Mouse (Mus musculus): ENCODE data around the gene Chp2.

The Chp2 gene

GRCm38 (mm10) chr7:122219315-122219801 lies at the start of gene Chp2:
TSS of gene Chp2 (plus strand) at chr7:122219496.
- no peak for DNase-seq (ENCODE audit: low read depth)

DNA sequence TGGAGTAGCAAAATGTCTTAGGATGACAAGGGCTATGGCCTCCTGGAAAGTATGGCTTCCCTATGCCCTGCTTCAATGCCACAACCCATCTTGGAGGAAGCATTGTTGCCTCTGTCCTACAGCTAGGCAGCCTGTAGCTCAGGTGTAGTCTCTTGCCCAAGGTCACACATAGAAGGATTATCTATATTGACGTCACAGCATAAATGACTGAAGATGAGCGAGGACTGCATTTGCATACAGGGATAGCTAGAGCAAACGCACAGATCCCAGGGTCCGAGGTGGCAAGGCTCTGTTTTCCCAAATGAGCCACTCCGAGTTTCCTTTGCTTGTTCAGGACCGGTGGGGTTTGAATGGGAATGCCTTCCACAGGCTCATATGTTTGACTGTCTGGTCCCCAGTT lies 48.6 kb upstream of the Chp2 start:
- no peak for DNase-seq (ENCODE audit: low read depth)

- no peak for DNase-seq (ENCODE audit: low read depth)
Observed at GRCm38 (mm10) chr7:122171613-122172012, 47.7 kb upstream of the Chp2 start.

DNA sequence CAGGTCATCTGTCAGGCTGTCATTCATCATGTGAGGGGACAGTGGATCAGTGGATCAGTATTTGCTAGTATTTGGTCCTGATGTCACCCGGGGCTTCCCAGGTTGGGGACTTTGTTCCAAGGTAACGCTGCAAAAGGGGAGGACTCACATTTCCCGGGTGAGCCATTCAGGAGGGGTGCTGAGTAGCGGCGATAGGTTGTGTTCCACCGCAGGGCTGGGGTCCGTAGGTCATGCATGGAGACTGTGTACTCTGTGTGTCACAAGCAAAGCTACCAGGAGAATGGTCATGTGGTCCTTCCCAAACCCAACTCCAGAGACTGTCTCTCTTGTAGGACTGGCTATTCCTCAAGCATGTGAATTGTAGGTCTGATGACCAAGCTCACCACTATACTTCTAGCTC lies 38.6 kb upstream of the Chp2 start:
- no peak for DNase-seq (ENCODE audit: low read depth)

DNA sequence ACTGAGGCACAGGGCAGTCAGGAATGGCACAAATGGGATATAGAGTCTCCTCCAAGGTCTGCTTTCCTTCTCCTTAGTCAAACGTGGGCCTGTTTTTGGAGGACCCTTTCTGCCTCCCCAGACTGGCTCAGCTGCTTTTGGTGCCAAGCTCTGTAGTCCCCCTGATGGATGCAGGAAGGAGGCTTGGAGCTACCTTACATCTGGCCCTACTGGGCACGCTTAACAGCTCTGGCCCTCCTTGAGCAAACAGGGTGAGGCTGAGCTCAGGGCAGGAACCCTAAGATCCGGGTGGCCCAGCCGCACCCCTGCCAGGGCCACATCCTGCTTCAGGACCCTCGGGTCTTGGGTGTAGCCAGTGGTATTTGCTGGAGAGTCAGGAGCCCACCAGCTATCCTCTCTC lies 34.7 kb upstream of the Chp2 start:
- no peak for DNase-seq (ENCODE audit: low read depth)

DNA sequence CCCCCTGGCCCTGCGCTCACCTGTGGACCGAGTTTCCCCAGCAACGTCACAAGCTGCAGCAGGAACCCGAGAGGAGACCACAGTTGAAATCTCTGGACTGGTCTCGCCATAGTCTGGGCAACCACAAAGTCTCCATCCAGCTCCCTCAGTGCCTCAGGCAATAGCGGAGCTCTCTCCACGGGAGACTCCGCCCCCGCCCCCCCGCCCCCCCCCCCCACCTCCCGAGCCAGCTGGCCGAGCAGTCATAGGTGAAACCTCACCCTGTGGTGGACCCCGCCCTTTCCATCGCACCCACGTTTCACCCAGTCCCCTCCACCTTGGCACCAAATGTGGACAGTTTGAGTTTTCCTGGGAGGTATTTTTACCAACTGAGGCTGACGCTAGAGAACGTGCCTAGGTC lies 33.3 kb upstream of the Chp2 start, which contains the start of gene Ern2:
Ern2 (minus strand) TSS at position 165 of the 400 bp plus-strand sequence.
- no peak for DNase-seq (ENCODE audit: low read depth)

DNA sequence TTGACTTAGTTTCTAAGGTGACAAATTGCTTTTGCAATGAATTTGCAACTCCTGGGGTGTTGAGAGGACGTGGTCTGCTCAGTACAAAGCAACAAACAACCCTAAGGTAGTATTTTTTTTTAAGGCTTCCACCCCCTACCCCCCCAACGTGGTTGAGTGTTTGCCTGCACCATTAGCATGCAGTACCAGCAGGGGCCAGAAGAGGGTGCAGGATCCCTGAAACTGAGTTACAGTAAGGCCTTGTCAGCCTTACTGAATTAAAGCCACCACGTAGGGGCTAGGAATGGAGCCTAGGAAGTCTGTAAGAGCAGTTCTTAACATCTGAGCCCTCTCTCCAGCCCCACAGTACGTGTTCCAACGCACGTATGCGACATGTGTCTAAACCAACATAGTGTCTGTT lies 29.8 kb upstream of the Chp2 start:
- DNase-seq (ENCODE audit: low read depth) = peak; percentile 55

DNA sequence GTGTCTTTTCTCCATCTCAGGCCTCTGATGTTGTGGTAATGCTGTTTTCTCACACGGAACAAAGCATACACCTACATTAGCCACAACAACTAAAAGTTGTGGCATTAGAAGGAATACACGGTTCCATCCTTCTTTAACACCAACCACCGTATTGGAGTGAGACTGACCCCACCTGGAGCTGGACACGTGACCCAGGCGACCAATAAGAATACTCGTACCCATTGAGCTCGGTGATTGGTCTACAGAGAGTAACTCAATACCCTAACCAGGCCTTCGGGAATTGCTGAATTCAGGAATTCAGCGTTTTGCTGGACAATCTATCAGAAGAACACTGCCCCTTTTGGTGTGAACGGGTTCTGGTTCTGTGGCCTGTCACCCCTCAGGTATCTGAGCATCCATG lies 28.2 kb upstream of the Chp2 start:
- no peak for DNase-seq (ENCODE audit: low read depth)

- no peak for DNase-seq (ENCODE audit: low read depth)
Observed at GRCm38 (mm10) chr7:122193919-122194318, 25.4 kb upstream of the Chp2 start.

DNA sequence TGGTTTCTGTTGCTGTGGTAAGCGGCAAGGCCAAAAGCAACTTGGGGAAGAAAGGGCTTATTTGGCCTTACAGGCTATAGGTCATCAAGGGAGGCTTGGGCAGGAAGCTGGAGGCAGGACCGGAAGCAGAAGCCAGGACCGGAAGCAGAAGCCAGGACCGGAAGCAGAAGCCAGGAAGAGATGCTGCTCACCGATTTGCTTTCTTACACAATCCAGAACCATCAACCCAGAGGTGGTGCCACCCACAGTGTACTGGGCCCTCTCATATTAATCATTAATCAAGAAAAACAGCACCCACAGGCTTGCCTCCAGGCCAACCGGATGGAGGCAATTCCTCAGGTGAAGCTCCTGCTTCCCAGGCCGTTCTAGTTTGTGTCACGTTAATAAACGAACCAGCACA lies 22.5 kb upstream of the Chp2 start:
- DNase-seq (ENCODE audit: low read depth) = no peak

GRCm38 (mm10) chr7:122197306-122197705 lies 22.0 kb upstream of the Chp2 start:
- peak; percentile 72 for DNase-seq (ENCODE audit: low read depth)

DNA sequence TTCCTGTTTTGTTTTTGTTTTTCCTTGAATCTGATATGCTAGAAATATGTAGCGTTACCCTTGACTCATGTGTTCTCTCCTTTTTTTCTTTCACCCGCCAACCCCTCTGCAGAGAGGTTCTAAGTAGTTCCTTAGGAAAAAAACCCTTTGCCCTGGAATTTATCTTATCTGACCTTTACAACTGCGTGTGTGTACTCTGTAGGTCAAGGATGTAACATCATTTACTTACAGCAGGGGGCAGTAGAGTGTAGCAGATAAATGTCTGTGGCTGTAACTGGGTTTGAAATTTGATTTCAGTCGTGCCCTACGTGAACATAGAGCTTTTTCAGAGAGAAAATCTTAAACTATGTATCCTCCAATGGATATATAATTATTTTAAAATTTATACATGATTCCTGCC lies 20.0 kb upstream of the Chp2 start:
- DNase-seq (ENCODE audit: low read depth) = peak; percentile 47

DNA sequence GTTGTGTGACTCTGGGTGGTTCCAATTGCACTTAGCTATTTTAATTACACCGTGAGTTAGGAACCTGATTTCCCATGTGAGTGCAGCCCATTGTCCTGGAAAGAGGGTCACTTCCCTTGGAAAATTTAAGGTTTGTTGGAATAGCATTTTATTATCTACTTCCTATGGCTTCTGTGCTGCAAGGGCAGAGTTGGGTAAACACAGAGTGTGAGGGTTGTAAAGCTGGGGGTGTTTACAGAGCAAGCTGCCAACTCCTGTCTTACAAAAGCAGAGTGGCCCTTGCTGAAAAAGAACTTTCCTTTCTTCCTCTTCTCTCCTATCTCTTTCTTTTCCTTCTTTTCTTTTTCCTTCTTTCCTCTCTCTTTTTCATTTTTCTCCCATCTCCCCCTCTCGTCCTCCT lies 15.4 kb upstream of the Chp2 start:
- DNase-seq (ENCODE audit: low read depth) = no peak

DNA sequence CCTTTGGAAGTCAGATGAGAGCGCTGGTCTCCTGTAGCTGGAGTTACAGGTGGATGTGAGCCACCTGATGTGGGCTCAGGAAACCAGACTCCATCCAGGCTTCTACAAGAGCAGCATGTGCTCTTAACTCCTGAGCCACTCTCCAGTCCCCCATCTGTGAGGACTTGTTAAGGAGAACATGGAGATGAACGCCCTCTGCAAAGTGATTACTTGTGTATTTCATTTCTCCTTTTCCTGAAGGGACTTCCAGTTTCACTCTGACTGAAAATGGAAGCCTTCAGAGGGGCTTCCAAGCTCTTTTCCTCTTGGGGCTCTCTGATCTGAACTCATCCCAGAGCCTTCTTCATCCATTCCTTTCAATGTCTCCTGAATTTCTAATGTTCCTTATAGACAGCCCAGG lies 13.2 kb upstream of the Chp2 start:
- no peak for DNase-seq (ENCODE audit: low read depth)

- no peak for DNase-seq (ENCODE audit: low read depth)
Observed at GRCm38 (mm10) chr7:122208276-122209021, 10.8 kb upstream of the Chp2 start.

GRCm38 (mm10) chr7:122226020-122226742 lies 6.9 kb downstream of the Chp2 start:
- no peak for DNase-seq (ENCODE audit: low read depth)

- DNase-seq (ENCODE audit: low read depth) = no peak
Observed at GRCm38 (mm10) chr7:122226744-122227143, 7.4 kb downstream of the Chp2 start.

DNA sequence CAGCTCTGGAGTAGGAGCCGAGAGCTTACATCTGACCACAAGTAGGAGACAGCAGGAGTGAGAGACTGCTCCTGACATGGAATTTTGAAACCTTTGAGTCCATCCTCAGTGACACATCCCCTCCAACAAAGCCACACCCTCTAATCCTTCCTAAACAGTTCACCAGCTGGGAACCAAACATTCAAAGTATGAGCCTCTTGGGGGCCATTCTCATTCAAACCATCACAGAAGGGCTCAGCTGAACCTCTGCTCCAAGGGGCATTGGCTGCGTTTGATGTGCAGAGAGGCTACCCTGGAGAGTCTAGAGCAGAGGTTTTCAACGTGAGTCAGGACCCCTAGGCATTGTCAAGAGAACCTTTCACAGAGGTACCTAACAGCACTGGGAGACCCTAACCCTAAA lies 10.0 kb downstream of the Chp2 start:
- DNase-seq (ENCODE audit: low read depth) = no peak

GRCm38 (mm10) chr7:122229916-122230315 lies 10.6 kb downstream of the Chp2 start:
- no peak for DNase-seq (ENCODE audit: low read depth)

GRCm38 (mm10) chr7:122230866-122231265 lies 11.6 kb downstream of the Chp2 start:
- no peak for DNase-seq (ENCODE audit: low read depth)

DNA sequence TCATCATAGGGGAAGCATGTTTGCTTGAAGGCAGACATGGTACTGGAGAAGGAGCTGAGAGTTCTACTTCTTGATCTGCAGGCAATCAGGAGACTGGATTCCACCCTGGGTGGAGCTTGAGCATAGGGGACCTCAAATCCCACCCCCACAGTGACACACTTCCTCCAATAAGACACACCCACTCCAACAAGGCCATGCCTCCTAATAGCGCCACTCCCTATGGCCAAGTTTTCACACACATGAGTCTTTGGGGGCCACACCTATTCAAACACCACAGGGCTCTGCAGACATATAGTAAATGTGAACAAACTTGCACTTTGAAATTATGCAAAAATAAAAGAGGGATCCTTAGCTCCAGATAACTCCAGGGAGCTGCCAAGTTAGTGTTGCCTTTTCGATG lies 19.6 kb downstream of the Chp2 start:
- no peak for DNase-seq (ENCODE audit: low read depth)

DNA sequence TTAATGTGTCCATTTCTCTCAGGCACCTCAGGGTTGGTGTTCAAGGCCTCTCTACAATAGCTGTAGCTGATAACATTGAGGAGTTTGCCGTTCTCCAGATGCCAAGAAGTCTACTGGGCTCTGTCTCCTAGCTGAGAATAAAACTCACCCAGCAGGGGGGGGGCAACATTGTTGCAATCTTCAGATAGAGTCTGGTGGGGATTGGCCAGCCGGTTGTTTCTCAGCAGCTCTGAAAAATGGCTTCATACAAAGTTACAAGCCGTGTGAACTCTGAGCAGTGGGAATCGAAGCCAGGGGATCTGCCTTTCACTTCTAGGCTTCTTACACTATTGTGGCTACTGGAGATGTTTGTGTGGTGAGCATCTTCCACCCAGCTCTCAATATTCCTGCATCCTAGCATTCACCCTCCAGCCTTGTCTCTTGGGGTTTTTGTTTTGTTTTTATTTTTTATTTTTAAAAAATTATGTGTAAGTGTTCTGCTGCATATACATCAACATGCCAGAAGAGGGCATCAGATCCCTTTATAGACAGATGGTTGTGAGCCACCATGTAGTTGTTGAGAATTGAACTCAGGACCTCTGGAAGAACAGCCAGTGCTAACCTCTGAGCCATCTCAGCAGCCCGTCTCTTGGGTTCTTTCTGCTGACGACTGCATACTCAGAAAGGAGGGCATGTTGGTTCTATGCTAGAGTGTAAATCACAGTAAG lies 21.3 kb downstream of the Chp2 start:
- no peak for DNase-seq (ENCODE audit: low read depth)

GRCm38 (mm10) chr7:122242260-122242659 lies 23.0 kb downstream of the Chp2 start:
- DNase-seq (ENCODE audit: low read depth) = peak; percentile 20
